Mouse (Mus musculus): ENCODE results near the gene Olfr1378. TPM values are rescaled to one million over a fixed set of nuclear protein-coding genes. Genes with fewer than 3 reads are reported as not detected.

Gene Olfr1378
- polyA plus RNA-seq, 1 experiment from 2014 or later, result not detected

DNA sequence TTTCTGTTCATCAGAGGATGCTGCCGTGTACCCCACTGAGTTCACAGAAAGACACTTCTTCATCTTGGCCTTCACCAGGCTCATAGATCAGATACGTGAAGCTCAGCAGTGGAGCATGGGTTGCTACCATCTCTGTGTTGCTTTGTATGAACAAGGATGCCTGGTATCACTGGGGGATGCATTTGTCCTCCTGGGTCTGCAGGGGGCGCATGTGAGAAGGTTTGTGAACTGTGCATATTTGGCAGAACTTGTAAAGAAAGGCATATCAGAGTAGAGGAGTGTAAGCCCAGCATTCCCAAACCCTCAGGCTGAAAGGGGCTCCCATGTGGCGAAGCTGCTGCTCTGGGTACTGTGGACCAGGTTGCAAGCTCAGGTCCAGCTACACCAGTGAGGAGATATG is 10.9 kb downstream of the Olfr1378 start:
- no peaks in the 10 kb centered on the region for H3K9me3 ChIP-seq (replicated peaks)
- ATAC-seq (ENCODE audit: low FRiP score), result no peak
- H3K4me1 ChIP-seq, result no peaks in the 10 kb centered on the region
- WGBS, result 72% methylated on average over 4 of the region's 4 CpGs
- no peak overlapping the region for H3K4me3 ChIP-seq
- no peak overlapping the region for H3K27ac ChIP-seq
- no peak overlapping the region for H3K9ac ChIP-seq
- H3K36me3 ChIP-seq, result no peaks in the 10 kb centered on the region
- H3K4me2 ChIP-seq (replicated peaks), result no peak overlapping the region
- no peaks in the 10 kb centered on the region for H3K27me3 ChIP-seq

DNA sequence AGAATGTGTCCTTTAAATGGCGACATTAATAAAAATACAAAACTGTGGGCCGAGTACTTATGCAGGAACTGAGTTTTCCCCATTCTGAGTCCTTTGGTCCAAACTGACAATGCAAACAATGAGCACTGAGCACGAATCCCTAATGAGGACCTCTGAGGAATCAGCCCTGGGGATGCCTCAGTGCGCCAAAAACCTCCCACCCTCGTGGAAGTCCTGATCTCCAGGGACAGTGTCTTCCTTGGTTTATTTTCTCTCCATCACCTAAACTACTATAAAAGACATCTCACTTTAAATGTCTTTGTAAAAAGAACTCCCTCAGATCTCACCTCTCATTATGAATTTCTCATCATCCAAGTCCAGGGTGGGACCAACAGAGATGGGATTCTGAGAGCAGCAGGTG is 15.3 kb downstream of the Olfr1378 start, which contains the start of gene Olfr1377:
TSS of gene Olfr1377 (plus strand) at position 301 of the 400 bp plus-strand sequence.
- no peak within 1 kb of the TSS for H3K9ac ChIP-seq
- WGBS, result 66% methylated on average over 5 of the region's 5 CpGs
- H3K4me1 ChIP-seq, result no peaks in the 10 kb centered on the region
- H3K27ac ChIP-seq, result no peak within 1 kb of the TSS
- H3K27me3 ChIP-seq, result no peaks in the 10 kb centered on the region
- no peaks in the 10 kb centered on the region for H3K36me3 ChIP-seq
- H3K4me2 ChIP-seq (replicated peaks), result no peak within 1 kb of the TSS
- no peaks in the 10 kb centered on the region for H3K9me3 ChIP-seq (replicated peaks)
- H3K4me3 ChIP-seq, result no peak within 1 kb of the TSS
- ATAC-seq (ENCODE audit: low FRiP score), result no peak

DNA sequence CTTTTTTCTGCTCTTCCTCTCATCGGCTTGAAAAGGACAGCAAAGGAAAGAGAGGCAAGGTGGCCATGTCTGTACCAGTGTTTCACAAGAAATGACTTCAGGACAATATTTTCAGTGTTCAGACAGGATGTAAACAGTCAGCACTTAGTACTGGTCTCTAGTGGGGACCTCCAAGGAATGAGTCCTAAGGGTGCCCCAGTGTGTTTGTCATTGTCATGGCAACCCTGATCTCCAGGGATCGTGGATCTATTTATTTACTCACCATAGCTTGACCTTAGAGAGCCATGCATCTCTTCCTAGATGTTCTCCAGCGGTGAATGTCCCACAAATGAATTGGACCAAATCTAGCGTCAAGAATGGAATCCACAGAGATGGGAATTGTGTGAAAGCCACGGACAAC is 37.0 kb downstream of the Olfr1378 start, which contains the start of gene Olfr51:
TSS of gene Olfr51 (plus strand) at position 301 of the 400 bp plus-strand sequence.
- no peak within 1 kb of the TSS for H3K27ac ChIP-seq
- no peaks in the 10 kb centered on the region for H3K4me1 ChIP-seq
- no peak within 1 kb of the TSS for H3K4me2 ChIP-seq (replicated peaks)
- no peak for ATAC-seq (ENCODE audit: low FRiP score)
- H3K36me3 ChIP-seq, result no peaks in the 10 kb centered on the region
- H3K27me3 ChIP-seq, result no peaks in the 10 kb centered on the region
- 75% methylated on average over 5 of the region's 5 CpGs for WGBS
- H3K9ac ChIP-seq, result no peak within 1 kb of the TSS
- H3K4me3 ChIP-seq, result no peak within 1 kb of the TSS
- no peaks in the 10 kb centered on the region for H3K9me3 ChIP-seq (replicated peaks)

DNA sequence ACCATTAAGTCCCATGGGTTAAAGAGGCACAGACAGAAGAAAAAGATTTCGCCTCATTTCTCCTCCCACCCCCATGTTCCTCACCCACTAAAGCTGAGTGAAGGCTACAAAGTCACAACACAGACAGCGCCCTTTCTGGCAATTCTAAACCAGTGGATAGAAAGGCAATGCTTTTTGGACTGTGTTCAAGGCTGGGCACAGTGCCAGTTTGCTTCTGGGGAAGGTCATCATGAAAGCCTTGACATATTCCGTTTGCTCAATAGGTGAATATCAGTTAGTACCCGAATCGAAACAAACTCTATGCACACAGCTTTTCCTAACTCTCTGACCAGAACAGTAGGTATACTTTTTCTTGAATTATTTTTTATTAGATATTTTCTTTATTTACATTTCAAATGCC is 45.5 kb downstream of the Olfr1378 start:
- Histone ChIP-seq H3K27me3 (no peaks in the 10 kb centered on the region), H3K4me1 (no peaks in the 10 kb centered on the region), H3K36me3 (no peaks in the 10 kb centered on the region), H3K4me2 (replicated peaks) (no peak overlapping the region), H3K9ac (no peak overlapping the region), H3K4me3 (no peak overlapping the region), H3K27ac (no peak overlapping the region), H3K9me3 (replicated peaks) (no peaks in the 10 kb centered on the region)
- no peak for ATAC-seq (ENCODE audit: low FRiP score)
- 85% methylated on average over 5 of the region's 5 CpGs for WGBS

DNA sequence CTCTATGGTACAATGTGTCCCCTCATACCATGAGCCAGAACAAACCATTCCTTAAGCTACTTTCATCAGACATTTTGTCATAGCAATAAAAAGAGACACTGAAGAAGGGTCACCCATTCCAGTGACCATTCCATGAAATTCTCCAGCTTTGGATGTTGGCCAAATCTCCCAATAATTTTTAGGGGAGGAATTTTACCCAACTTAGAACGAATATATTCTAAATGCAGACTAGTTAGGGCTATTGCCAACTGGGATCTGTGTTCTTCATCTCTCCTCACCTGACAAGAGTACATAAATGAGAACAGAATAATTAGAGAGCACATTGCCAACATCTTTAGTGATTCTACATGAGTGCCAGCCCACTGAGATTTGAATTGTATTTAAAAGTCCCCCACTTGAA is 47.6 kb downstream of the Olfr1378 start, which contains the start of gene Olfr54:
TSS of gene Olfr54 (plus strand) at position 301 of the 400 bp plus-strand sequence.
- H3K27ac ChIP-seq, result no peak within 1 kb of the TSS
- H3K4me2 ChIP-seq (replicated peaks), result no peak within 1 kb of the TSS
- H3K4me3 ChIP-seq, result no peak within 1 kb of the TSS
- no peaks in the 10 kb centered on the region for H3K4me1 ChIP-seq
- WGBS, result 75% methylated on average over 1 of the region's 1 CpGs
- H3K9me3 ChIP-seq (replicated peaks), result no peaks in the 10 kb centered on the region
- ATAC-seq (ENCODE audit: low FRiP score), result no peak
- H3K27me3 ChIP-seq, result no peaks in the 10 kb centered on the region
- no peak within 1 kb of the TSS for H3K9ac ChIP-seq
- H3K36me3 ChIP-seq, result no peaks in the 10 kb centered on the region

DNA sequence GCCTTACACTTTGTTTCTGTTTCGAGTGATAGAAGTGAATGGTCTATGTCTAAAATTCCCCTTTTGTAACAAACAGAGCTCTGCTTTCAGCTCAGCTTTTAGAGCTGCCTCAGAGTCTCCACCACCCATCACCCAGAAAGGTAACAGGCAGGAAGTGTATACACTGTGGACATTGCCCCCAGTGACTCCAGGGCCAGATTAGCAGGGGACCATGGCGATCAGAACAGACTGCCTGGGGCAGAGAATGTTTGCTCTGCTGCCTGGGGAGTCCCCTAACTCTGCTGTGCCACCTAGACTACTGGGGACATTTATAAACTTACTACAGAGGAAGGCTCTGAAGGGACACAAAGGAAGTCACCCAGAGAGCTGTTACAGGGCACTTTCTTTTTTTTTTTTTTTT is 50.0 kb downstream of the Olfr1378 start:
- H3K4me1 ChIP-seq, result no peaks in the 10 kb centered on the region
- H3K27me3 ChIP-seq, result no peaks in the 10 kb centered on the region
- no peaks in the 10 kb centered on the region for H3K9me3 ChIP-seq (replicated peaks)
- H3K27ac ChIP-seq, result no peak overlapping the region
- H3K36me3 ChIP-seq, result no peaks in the 10 kb centered on the region
- no peak overlapping the region for H3K4me2 ChIP-seq (replicated peaks)
- no peak overlapping the region for H3K4me3 ChIP-seq
- ATAC-seq (ENCODE audit: low FRiP score), result no peak
- 70% methylated on average over 2 of the region's 2 CpGs for WGBS
- no peak overlapping the region for H3K9ac ChIP-seq

Other genes starting within 250 kb of the Olfr1378 start
- 51.8 and 59.3 TPM in 2 replicates for gene Zfp354c, start 138.8 kb upstream of the Olfr1378 start, polyA plus RNA-seq (2016; fragmentation: Nextera tagmentation; extraction: Ambion mirVana)
- gene Zfp879, start 125.0 kb upstream of the Olfr1378 start, polyA plus RNA-seq (2016; fragmentation: Nextera tagmentation; extraction: Ambion mirVana), result 0.75 and 0.79 TPM in 2 replicates
- not detected in 2 replicates for gene Grm6, start 115.8 kb upstream of the Olfr1378 start, polyA plus RNA-seq (2016; fragmentation: Nextera tagmentation; extraction: Ambion mirVana)
- gene Zfp454, start 78.9 kb upstream of the Olfr1378 start, polyA plus RNA-seq (2016; fragmentation: Nextera tagmentation; extraction: Ambion mirVana), result 14.1 and 15.5 TPM in 2 replicates
- 35.0 and 37.3 TPM in 2 replicates for gene Zfp2, start 50.4 kb upstream of the Olfr1378 start, polyA plus RNA-seq (2016; fragmentation: Nextera tagmentation; extraction: Ambion mirVana)
- gene Zfp354b, start 34.9 kb upstream of the Olfr1378 start, polyA plus RNA-seq (2016; fragmentation: Nextera tagmentation; extraction: Ambion mirVana), result 1.4 and 3.1 TPM in 2 replicates
- gene 4933414I15Rik, start 22.8 kb upstream of the Olfr1378 start, polyA plus RNA-seq (2016; fragmentation: Nextera tagmentation; extraction: Ambion mirVana), result not detected in 2 replicates
- not detected in 2 replicates for gene Prop1, start 12.8 kb upstream of the Olfr1378 start, polyA plus RNA-seq (2016; fragmentation: Nextera tagmentation; extraction: Ambion mirVana)
- not detected in 2 replicates for gene Olfr1377, start 15.4 kb downstream of the Olfr1378 start, polyA plus RNA-seq (2016; fragmentation: Nextera tagmentation; extraction: Ambion mirVana)
- gene Olfr51, start 37.1 kb downstream of the Olfr1378 start, polyA plus RNA-seq (2016; fragmentation: Nextera tagmentation; extraction: Ambion mirVana), result not detected in 2 replicates
- gene Olfr54, start 47.7 kb downstream of the Olfr1378 start, polyA plus RNA-seq (2016; fragmentation: Nextera tagmentation; extraction: Ambion mirVana), result not detected in 2 replicates
- not detected in 2 replicates for gene Olfr1375, start 81.6 kb downstream of the Olfr1378 start, polyA plus RNA-seq (2016; fragmentation: Nextera tagmentation; extraction: Ambion mirVana)
- 10.1 and 10.3 TPM in 2 replicates for gene Zfp354a, start 92.7 kb downstream of the Olfr1378 start, polyA plus RNA-seq (2016; fragmentation: Nextera tagmentation; extraction: Ambion mirVana)